Mouse (Mus musculus): ENCODE measurements around the gene Myo9a. TPM values are rescaled to one million over a fixed set of nuclear protein-coding genes. Genes with fewer than 3 reads are reported as not detected.

Myo9a gene
- 12.0 and 19.4 TPM in 2 replicates for total RNA-seq (2014; fragmentation: Nextera tagmentation)
- total RNA-seq (2017) = 11.8 and 15.9 TPM in 2 replicates

DNA sequence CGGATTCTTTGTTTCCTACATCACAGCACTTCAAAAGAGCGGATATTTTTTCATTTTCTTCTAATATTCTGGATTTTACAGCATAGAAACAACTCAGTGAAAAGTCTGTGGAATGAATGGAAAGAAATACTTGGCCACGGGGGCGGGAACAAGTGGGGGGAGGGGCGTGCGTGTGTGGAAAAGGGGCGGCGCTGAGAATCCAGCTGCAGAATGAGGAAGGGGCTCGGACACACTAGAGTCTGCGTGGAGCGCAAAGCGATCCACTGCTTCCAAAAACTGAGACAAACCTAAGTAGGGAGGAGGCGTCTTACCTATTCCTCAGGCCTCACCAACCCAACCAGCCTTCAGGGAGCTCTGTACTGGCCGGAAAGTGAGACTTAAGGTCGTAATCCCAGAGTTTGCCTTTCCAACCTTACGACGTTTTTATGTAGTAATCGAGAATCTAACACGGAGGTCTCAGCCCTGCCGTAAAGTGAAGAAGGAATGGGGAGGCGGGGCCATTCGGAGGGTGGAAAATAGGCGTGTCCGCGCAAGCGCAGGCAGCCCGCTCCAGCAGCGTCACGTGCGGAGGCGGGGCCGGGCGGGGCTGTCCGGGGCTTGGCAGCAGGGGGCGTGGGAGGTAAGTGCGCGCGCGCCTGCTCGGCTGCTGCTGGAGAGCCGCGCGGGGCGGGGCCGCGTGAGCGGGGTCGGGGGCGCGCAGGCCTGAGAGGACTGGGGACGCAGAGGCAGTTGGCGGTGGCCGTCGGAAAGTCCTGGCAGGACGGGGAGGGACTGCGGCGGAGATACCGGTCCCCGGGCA is at the start of gene Myo9a, which contains the start of gene Senp8:
Gene Myo9a (plus strand): TSS at position 630 of the 799 bp plus-strand sequence.
Gene Senp8 (minus strand): TSS at position 444 of the 799 bp plus-strand sequence.
- ATAC-seq (replicated peaks; ENCODE audit: low FRiP score, low TSS enrichment, poor library complexity, severe bottlenecking) = peak; percentile 81

- ATAC-seq (replicated peaks; ENCODE audit: low FRiP score, low TSS enrichment, poor library complexity, severe bottlenecking) = no peak
Measured at GRCm38 (mm10) chr9:59701094-59701493, 49.6 kb upstream of the Myo9a start.

GRCm38 (mm10) chr9:59703099-59703498 is 47.6 kb upstream of the Myo9a start:
- ATAC-seq (replicated peaks; ENCODE audit: low FRiP score, low TSS enrichment, poor library complexity, severe bottlenecking) = no peak

DNA sequence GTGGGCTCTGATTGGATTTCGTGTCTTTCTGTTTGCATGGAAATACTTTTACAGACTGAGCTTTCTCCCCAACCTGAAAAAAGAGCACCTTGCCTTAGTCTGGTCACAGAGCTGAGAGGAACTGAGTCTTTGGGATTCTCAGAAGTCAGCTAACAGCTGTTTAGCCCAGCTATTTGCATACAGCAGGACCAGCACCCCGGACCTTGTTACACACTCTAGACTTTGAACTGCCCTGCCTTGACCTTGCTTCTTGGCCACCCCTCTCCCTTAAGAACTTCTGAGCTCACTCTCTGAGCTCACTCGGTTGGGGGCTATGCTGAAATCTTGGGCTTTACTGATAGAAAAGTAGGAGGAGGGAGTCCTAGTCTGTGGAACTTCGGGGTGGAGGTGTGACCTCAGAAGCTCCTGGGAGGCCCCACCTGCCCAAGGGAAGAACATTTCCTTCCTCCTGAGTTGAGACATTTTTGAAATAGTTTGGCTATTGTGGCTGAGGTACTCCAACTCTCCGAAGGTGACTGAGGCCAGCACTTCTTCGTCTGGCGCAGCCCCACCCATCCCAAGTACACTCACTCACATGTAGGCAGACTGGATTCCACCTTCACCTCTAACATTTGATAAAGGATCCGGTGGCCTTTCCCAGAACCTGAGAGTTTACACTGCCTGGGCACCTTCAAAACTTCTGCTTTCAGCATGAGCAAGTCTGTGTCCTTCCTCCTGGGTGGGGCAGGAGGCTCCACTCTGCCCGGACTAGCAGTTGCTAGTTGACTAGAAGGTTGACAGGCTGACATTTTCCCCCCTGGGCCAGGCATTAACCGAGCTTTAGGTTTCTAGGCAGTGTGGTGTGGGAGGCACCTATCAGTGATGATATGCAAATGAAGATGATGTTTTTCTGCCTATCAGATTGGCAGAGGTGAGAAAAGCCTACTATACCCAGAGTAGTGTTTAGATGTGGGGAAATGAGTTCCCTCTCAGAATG is 43.6 kb upstream of the Myo9a start:
- ATAC-seq (replicated peaks; ENCODE audit: low FRiP score, low TSS enrichment, poor library complexity, severe bottlenecking) = 0 out of 2 replicates have a peak, but pooled peaks have one; percentile 22

DNA sequence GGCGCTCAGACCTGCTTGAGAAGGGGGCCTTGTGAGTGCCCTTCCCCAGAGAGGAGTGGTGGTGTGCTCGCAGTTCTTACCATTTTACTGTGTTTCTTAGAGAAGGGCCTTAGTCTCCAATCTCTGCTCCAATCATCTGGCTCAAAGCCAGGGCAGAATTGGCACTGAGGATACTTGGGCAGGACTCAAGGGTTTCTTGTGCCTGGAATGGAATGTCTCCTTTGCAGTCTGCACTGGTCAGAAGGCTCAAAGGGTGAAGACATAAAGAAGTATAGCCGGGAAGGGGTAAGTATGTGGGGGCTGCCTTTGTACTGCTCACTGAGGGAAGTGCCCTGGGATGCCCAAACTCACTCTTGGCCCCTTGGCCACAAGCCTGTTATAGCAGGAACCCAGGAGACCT is 41.5 kb upstream of the Myo9a start:
- ATAC-seq (replicated peaks; ENCODE audit: low FRiP score, low TSS enrichment, poor library complexity, severe bottlenecking) = no peak

- no peak for ATAC-seq (replicated peaks; ENCODE audit: low FRiP score, low TSS enrichment, poor library complexity, severe bottlenecking)
Measured at GRCm38 (mm10) chr9:59716275-59716898, 34.3 kb upstream of the Myo9a start.

DNA sequence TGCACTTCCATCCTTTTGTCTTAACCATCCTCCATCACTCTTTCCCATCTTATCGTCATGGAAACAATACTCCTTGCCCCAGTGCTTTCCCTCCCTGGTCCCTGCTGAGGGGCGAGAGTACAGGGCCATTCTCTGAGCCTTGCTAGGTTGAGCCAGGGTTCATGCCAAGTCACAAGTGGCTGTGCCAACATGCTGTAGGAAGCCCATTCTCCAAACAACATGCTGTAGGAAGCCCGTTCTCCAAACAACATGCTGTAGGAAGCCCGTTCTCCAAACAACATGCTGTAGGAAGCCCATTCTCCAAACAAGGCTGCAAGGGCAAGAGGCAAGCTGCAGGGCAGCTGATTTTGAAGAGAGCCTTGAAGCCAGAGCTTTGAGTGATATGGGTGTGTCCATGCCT is 32.5 kb upstream of the Myo9a start:
- ATAC-seq (replicated peaks; ENCODE audit: low FRiP score, low TSS enrichment, poor library complexity, severe bottlenecking) = no peak

DNA sequence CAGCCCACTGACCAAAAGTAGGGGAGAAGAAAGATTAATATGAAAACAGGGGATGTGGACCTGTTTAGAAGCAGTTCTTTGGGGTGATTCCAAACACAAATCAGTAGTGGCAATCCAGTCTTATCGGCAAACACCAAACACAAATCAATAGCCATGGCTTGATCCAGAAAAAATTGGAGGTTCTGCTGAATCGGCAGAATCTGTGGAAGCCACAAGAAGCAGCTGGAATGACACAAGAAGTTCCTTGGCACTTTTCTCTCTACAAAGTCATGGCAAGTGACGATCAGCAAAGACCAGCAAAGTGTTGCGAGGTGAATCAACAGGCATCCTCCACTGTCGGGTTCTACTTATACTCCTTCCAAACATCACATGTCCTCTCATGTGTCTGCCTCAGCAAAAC is 29.6 kb upstream of the Myo9a start:
- ATAC-seq (replicated peaks; ENCODE audit: low FRiP score, low TSS enrichment, poor library complexity, severe bottlenecking) = no peak

GRCm38 (mm10) chr9:59723096-59723657 is 27.5 kb upstream of the Myo9a start:
- peak; percentile 93 for ATAC-seq (replicated peaks; ENCODE audit: low FRiP score, low TSS enrichment, poor library complexity, severe bottlenecking)

DNA sequence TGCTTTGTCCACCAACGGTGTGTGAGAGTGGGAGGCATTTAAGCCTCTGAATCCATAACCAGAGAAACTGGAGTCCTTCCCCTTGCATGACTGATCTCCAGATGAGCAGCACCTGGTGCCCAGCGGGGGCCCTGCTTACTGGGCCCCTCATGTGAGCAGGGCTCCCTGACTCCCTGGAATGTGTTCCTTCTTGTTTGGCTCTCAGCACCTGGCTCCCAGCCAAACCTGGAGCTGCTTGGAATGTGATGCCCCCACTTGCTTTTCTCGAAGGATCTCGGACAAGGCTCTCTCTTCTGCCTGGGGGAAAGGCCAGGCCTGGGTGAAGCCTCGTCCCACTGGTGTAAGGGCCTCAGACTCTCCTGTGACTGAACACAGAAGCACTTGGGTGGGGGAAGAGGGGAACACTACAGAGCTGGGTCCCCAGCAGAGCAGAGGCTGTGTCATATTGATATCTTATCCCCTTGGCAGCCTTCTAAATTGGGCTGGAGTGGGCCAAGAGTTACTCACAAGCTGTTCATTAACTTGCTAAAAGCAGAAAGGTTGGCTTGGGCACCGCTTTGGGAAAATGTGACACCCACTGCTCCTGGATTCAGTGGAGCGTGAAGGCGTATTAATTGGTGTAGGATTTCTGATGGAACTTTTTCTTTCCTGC is 26.8 kb upstream of the Myo9a start:
- no peak for ATAC-seq (replicated peaks; ENCODE audit: low FRiP score, low TSS enrichment, poor library complexity, severe bottlenecking)

- ATAC-seq (replicated peaks; ENCODE audit: low FRiP score, low TSS enrichment, poor library complexity, severe bottlenecking) = no peak
Measured at GRCm38 (mm10) chr9:59725515-59725914, 25.2 kb upstream of the Myo9a start.

DNA sequence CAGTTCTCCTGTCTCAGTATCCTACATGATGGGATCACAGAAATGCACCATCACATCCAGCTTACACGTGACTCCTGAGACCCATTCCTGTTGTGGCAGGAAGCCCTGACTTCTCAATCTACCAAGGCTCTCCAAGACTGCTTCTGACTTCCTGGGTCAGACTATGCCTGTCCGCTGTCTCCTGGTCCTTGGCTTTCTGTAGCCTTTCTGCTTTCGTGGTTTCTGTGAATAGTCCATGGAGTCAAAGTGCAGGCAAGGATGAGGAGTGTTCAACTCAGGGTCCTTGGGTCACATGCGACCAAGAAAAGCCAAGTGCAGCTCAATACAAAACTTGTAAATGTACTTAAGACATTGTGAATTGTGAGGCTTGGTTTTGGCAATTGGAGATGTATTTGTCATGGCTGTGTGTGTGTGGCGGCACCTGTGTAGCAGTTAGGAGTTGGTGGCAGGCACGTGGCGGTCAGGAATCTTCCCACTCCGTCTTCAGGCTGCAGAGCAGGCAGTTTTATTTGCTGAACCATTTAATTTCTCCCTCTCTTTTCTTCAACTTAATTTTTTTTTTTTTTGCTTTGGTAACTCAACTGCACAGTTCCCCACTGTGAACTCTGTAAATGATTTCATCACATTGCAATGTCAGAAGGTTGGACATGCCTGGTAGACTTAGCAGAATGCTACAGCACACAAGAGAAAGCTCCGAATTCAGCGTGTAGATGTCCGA is 23.0 kb upstream of the Myo9a start:
- ATAC-seq (replicated peaks; ENCODE audit: low FRiP score, low TSS enrichment, poor library complexity, severe bottlenecking) = no peak

GRCm38 (mm10) chr9:59731136-59731535 is 19.6 kb upstream of the Myo9a start:
- ATAC-seq (replicated peaks; ENCODE audit: low FRiP score, low TSS enrichment, poor library complexity, severe bottlenecking) = no peak

GRCm38 (mm10) chr9:59733075-59733474 is 17.6 kb upstream of the Myo9a start:
- ATAC-seq (replicated peaks; ENCODE audit: low FRiP score, low TSS enrichment, poor library complexity, severe bottlenecking) = no peak

- ATAC-seq (replicated peaks; ENCODE audit: low FRiP score, low TSS enrichment, poor library complexity, severe bottlenecking) = peak; percentile 97
Measured at GRCm38 (mm10) chr9:59735394-59735793, 15.3 kb upstream of the Myo9a start.

DNA sequence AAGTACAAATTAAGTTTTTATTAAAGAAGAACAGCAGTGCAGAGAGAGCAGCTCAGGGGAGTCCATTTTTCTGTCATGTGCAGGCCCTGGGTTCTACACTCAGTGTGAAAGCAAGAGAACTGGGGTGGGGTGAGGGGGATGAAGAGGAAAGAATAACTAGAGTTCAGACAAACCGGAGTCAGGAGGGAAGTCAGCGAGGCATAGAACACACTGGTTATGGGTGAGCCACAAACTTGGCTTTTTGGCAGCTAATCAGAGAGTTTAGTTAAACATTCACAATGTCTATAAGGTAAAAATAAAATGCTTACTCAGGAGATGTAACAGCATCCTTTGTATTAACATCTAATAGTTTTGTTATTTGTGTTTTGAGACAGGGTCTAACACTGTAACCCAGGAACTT is 10.1 kb upstream of the Myo9a start:
- ATAC-seq (replicated peaks; ENCODE audit: low FRiP score, low TSS enrichment, poor library complexity, severe bottlenecking) = no peak

- ATAC-seq (replicated peaks; ENCODE audit: low FRiP score, low TSS enrichment, poor library complexity, severe bottlenecking) = peak; percentile 41; the same call in 1 of the 2 replicates
Measured at GRCm38 (mm10) chr9:59743903-59744302, 6.8 kb upstream of the Myo9a start.

- no peak for ATAC-seq (replicated peaks; ENCODE audit: low FRiP score, low TSS enrichment, poor library complexity, severe bottlenecking)
Measured at GRCm38 (mm10) chr9:59748387-59748786, 2.3 kb upstream of the Myo9a start.
